Mouse (Mus musculus): Measurements from ENCODE around the gene Mfsd11. TPM values are rescaled to one million over a fixed set of nuclear protein-coding genes. Genes with fewer than 3 reads are reported as not detected.

Gene Mfsd11
- total and polyA plus RNA-seq, 2 experiments from 2014 or later: 38.2 to 52.4 TPM

GRCm38 (mm10) chr11:116865945-116866585 is 13.8 kb downstream of the Mfsd11 start:
- Histone ChIP-seq H3K27me3 (ENCODE audit: insufficient read depth, low read length) (no peaks in the 10 kb centered on the region), H3K4me1 (ENCODE audit: insufficient read depth) (no peaks in the 10 kb centered on the region), H3K9ac (no peak overlapping the region), H3K4me2 (ENCODE audit: low read depth) (no peak overlapping the region), H3K9me3 (ENCODE audit: low read length) (no peaks in the 10 kb centered on the region), H3K27ac (ENCODE audit: low read depth, low read length) (no peak overlapping the region), H3K4me3 (ENCODE audit: low read depth, low read length) (no peak overlapping the region), H3K36me3 (ENCODE audit: insufficient read depth) (peaks cover 88% of the 10 kb centered on the region)
- ATAC-seq (no peak), DNase-seq (no peak)
- WGBS: 83% methylated on average over 12 of the region's 12 CpGs
- TF ChIP-seq CTCF (IDR thresholded peaks at IDR 0.05; ENCODE audit: low read depth): no peak

GRCm38 (mm10) chr11:116868129-116868528 is 15.9 kb downstream of the Mfsd11 start:
- peaks cover 74% of the 10 kb centered on the region for H3K36me3 ChIP-seq (ENCODE audit: insufficient read depth)
- H3K27ac ChIP-seq (ENCODE audit: low read depth, low read length): no peak overlapping the region
- no peak overlapping the region for H3K4me3 ChIP-seq (ENCODE audit: low read depth, low read length)
- WGBS: 76% methylated on average over 3 of the region's 3 CpGs
- no peaks in the 10 kb centered on the region for H3K9me3 ChIP-seq (ENCODE audit: low read length)
- no peaks in the 10 kb centered on the region for H3K4me1 ChIP-seq (ENCODE audit: insufficient read depth)
- H3K9ac ChIP-seq: no peak overlapping the region
- no peak for DNase-seq
- ATAC-seq: no peak
- no peaks in the 10 kb centered on the region for H3K27me3 ChIP-seq (ENCODE audit: insufficient read depth, low read length)
- no peak overlapping the region for H3K4me2 ChIP-seq (ENCODE audit: low read depth)
- no peak for TF ChIP-seq CTCF (IDR thresholded peaks at IDR 0.05; ENCODE audit: low read depth)

- Histone ChIP-seq H3K4me1 (ENCODE audit: insufficient read depth) (no peaks in the 10 kb centered on the region), H3K27me3 (ENCODE audit: insufficient read depth, low read length) (no peaks in the 10 kb centered on the region), H3K9ac (no peak overlapping the region), H3K9me3 (ENCODE audit: low read length) (no peaks in the 10 kb centered on the region), H3K4me2 (ENCODE audit: low read depth) (no peak overlapping the region), H3K4me3 (ENCODE audit: low read depth, low read length) (no peak overlapping the region), H3K36me3 (ENCODE audit: insufficient read depth) (peaks cover 76% of the 10 kb centered on the region), H3K27ac (ENCODE audit: low read depth, low read length) (no peak overlapping the region)
- no peak for TF ChIP-seq CTCF (IDR thresholded peaks at IDR 0.05; ENCODE audit: low read depth)
- ATAC-seq (no peak), DNase-seq (no peak)
- 92% methylated on average over 8 of the region's 8 CpGs for WGBS
Measured at GRCm38 (mm10) chr11:116869223-116869622, 17.0 kb downstream of the Mfsd11 start.

GRCm38 (mm10) chr11:116869641-116870040 is 17.4 kb downstream of the Mfsd11 start:
- no peak overlapping the region for H3K4me2 ChIP-seq (ENCODE audit: low read depth)
- no peak overlapping the region for H3K4me3 ChIP-seq (ENCODE audit: low read depth, low read length)
- DNase-seq: no peak
- no peaks in the 10 kb centered on the region for H3K9me3 ChIP-seq (ENCODE audit: low read length)
- no peaks in the 10 kb centered on the region for H3K4me1 ChIP-seq (ENCODE audit: insufficient read depth)
- no peak overlapping the region for H3K9ac ChIP-seq
- TF ChIP-seq CTCF (IDR thresholded peaks at IDR 0.05; ENCODE audit: low read depth): no peak
- WGBS: 93% methylated on average over 4 of the region's 4 CpGs
- H3K27ac ChIP-seq (ENCODE audit: low read depth, low read length): no peak overlapping the region
- no peak for ATAC-seq
- H3K36me3 ChIP-seq (ENCODE audit: insufficient read depth): peaks cover 76% of the 10 kb centered on the region
- H3K27me3 ChIP-seq (ENCODE audit: insufficient read depth, low read length): no peaks in the 10 kb centered on the region

- H3K27ac ChIP-seq (ENCODE audit: low read depth, low read length): no peak overlapping the region
- no peak for DNase-seq
- H3K9ac ChIP-seq: no peak overlapping the region
- no peak for TF ChIP-seq CTCF (IDR thresholded peaks at IDR 0.05; ENCODE audit: low read depth)
- no peak overlapping the region for H3K4me2 ChIP-seq (ENCODE audit: low read depth)
- no peaks in the 10 kb centered on the region for H3K4me1 ChIP-seq (ENCODE audit: insufficient read depth)
- no peak overlapping the region for H3K4me3 ChIP-seq (ENCODE audit: low read depth, low read length)
- no peak for ATAC-seq
- H3K27me3 ChIP-seq (ENCODE audit: insufficient read depth, low read length): no peaks in the 10 kb centered on the region
- no peaks in the 10 kb centered on the region for H3K9me3 ChIP-seq (ENCODE audit: low read length)
- H3K36me3 ChIP-seq (ENCODE audit: insufficient read depth): peaks cover 67% of the 10 kb centered on the region
- 90% methylated on average over 9 of the region's 9 CpGs for WGBS
Measured at GRCm38 (mm10) chr11:116871538-116871937, 19.3 kb downstream of the Mfsd11 start.

GRCm38 (mm10) chr11:116873987-116874386 is 21.7 kb downstream of the Mfsd11 start:
- Histone ChIP-seq H3K9ac (no peak overlapping the region), H3K27me3 (ENCODE audit: insufficient read depth, low read length) (no peaks in the 10 kb centered on the region), H3K4me3 (ENCODE audit: low read depth, low read length) (no peak overlapping the region), H3K27ac (ENCODE audit: low read depth, low read length) (no peak overlapping the region), H3K4me2 (ENCODE audit: low read depth) (no peak overlapping the region), H3K36me3 (ENCODE audit: insufficient read depth) (peaks cover 44% of the 10 kb centered on the region), H3K4me1 (ENCODE audit: insufficient read depth) (no peaks in the 10 kb centered on the region), H3K9me3 (ENCODE audit: low read length) (no peaks in the 10 kb centered on the region)
- peak; percentile 41 for DNase-seq
- WGBS: 86% methylated on average over 20 of the region's 20 CpGs
- no peak for TF ChIP-seq CTCF (IDR thresholded peaks at IDR 0.05; ENCODE audit: low read depth)
- peak; percentile 25; the same call in 1 of the 2 replicates for ATAC-seq

GRCm38 (mm10) chr11:116878454-116878853 is 26.2 kb downstream of the Mfsd11 start:
- no peak overlapping the region for H3K9ac ChIP-seq
- no peak for ATAC-seq
- no peaks in the 10 kb centered on the region for H3K9me3 ChIP-seq (ENCODE audit: low read length)
- TF ChIP-seq CTCF (IDR thresholded peaks at IDR 0.05; ENCODE audit: low read depth): no peak
- no peaks in the 10 kb centered on the region for H3K27me3 ChIP-seq (ENCODE audit: insufficient read depth, low read length)
- no peaks in the 10 kb centered on the region for H3K4me1 ChIP-seq (ENCODE audit: insufficient read depth)
- DNase-seq: no peak
- H3K4me3 ChIP-seq (ENCODE audit: low read depth, low read length): no peak overlapping the region
- WGBS: 90% methylated on average over 8 of the region's 8 CpGs
- H3K36me3 ChIP-seq (ENCODE audit: insufficient read depth): peaks cover 22% of the 10 kb centered on the region
- no peak overlapping the region for H3K4me2 ChIP-seq (ENCODE audit: low read depth)
- no peak overlapping the region for H3K27ac ChIP-seq (ENCODE audit: low read depth, low read length)

Measured in forebrain, postnatal 0 days (tissue).